Mouse (Mus musculus) urinary bladder, postnatal 4 days (tissue): ENCODE results near the gene Slc22a23.

Source experiments
- DNase-seq, 2 experiments: peaks; one replicate each; pipeline ENCODE4 v3.0.0; 2021 to 2022; ENCODE audit warnings: low spot score in 2 of 2

The Slc22a23 gene

GRCm38 (mm10) chr13:34269376-34269991, 75.5 kb downstream of the Slc22a23 start:
- no peak for DNase-seq

- DNase-seq, result no peak
Measured at GRCm38 (mm10) chr13:34266942-34267660, 77.9 kb downstream of the Slc22a23 start.

- no peak for DNase-seq
Measured at GRCm38 (mm10) chr13:34266067-34266466, 78.9 kb downstream of the Slc22a23 start.

GRCm38 (mm10) chr13:34265576-34265975, 79.4 kb downstream of the Slc22a23 start:
- no peak for DNase-seq

GRCm38 (mm10) chr13:34265022-34265565, 79.9 kb downstream of the Slc22a23 start:
- no peak for DNase-seq

- DNase-seq, result no peak
Measured at GRCm38 (mm10) chr13:34264508-34264907, 80.5 kb downstream of the Slc22a23 start.

GRCm38 (mm10) chr13:34258765-34259164, 86.2 kb downstream of the Slc22a23 start:
- DNase-seq, result no peak

GRCm38 (mm10) chr13:34257177-34257576, 87.8 kb downstream of the Slc22a23 start:
- DNase-seq, result no peak

GRCm38 (mm10) chr13:34256676-34257075, 88.3 kb downstream of the Slc22a23 start:
- DNase-seq, result no peak

GRCm38 (mm10) chr13:34255297-34255696, 89.7 kb downstream of the Slc22a23 start:
- no peak for DNase-seq

GRCm38 (mm10) chr13:34254691-34255090, 90.3 kb downstream of the Slc22a23 start:
- DNase-seq, result no peak

- DNase-seq, result no peak
Measured at GRCm38 (mm10) chr13:34253736-34254135, 91.2 kb downstream of the Slc22a23 start.

GRCm38 (mm10) chr13:34248941-34249920, 95.8 kb downstream of the Slc22a23 start:
- DNase-seq, result no peak

- DNase-seq, result no peak
Measured at GRCm38 (mm10) chr13:34248107-34248506, 96.9 kb downstream of the Slc22a23 start.

GRCm38 (mm10) chr13:34246821-34247220, 98.2 kb downstream of the Slc22a23 start:
- DNase-seq, result no peak

GRCm38 (mm10) chr13:34245216-34245615, 99.8 kb downstream of the Slc22a23 start:
- DNase-seq, result no peak

GRCm38 (mm10) chr13:34244186-34244585, 100.8 kb downstream of the Slc22a23 start:
- no peak for DNase-seq

- DNase-seq, result no peak
Measured at GRCm38 (mm10) chr13:34242211-34242610, 102.8 kb downstream of the Slc22a23 start.

GRCm38 (mm10) chr13:34240087-34240428, 104.9 kb downstream of the Slc22a23 start:
- no peak for DNase-seq

- DNase-seq, result no peak
Measured at GRCm38 (mm10) chr13:34239371-34240086, 105.5 kb downstream of the Slc22a23 start.

- DNase-seq, result no peak
Measured at GRCm38 (mm10) chr13:34238646-34239290, 106.2 kb downstream of the Slc22a23 start.
